Mouse (Mus musculus): ENCODE measurements around the gene March6. TPM values are rescaled to one million over a fixed set of nuclear protein-coding genes. Genes with fewer than 3 reads are reported as not detected.

The March6 gene
- polyA plus RNA-seq, 1 experiment from 2014 or later, result 61.0 TPM

DNA sequence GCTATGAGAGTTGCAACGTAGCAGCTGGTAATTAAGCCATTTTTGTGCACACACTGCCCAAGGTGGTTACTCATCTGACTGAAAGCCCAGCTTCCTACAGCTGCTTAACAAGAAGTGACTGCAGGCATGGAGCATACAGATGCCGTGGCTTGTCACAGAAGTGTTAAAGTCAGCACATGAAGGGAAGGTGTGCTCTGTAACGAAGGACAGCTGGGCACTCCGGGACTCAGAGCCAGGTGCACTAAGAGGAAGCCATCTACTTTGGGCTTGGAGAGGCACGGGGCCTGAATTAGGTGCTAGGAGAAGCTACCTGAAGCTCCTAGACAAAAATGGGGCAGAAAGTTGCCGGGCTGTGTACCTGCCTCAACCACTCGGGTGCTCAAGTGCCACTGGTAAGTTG, 97.1 kb downstream of the March6 start:
- no peaks in the 10 kb centered on the region for H3K27me3 ChIP-seq
- in situ Hi-C loops (cut with MboI; ENCODE audit: low pct_unique_long_range_greater_than_20kb), result loop anchor here (10.0 kb wide), 1 partner anchor 509 kb away; no protein-coding TSS in a partner anchor
- no peak for ATAC-seq
- DNase-seq (ENCODE audit: low read depth, low spot score), result no peak
- POLR2A ChIA-PET, result no interaction called here
- CTCF ChIA-PET, result interaction anchor here (1.2 to 1.7 kb wide), 2 partner anchors 9 to 18 kb away, joined by 4 read pairs; no protein-coding TSS in a partner anchor
- TF ChIP-seq CTCF (IDR thresholded peaks at IDR 0.05), result no peak

DNA sequence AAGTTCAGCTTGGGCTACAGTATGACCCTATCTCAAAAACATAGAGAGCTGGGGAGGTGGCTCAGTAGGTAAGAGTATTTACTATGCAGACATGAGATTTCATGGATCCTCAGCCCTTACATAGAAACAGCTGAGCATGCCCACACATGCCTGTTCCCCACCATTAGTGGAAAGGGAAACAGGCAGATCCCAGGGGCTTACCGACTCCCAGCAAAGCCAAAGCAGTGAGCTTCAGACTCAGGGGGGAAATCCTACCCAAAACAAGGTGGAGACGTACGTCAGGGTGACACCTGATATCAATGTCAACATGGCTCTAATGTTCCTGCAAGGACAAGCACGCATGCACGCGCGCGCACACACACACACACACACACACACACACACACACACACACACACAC, 99.0 kb downstream of the March6 start:
- ChIA-PET POLR2A (no interaction called here), CTCF (interaction anchor here (2.5 kb wide), 1 partner anchor 15 kb away, joined by 8 read pairs; no protein-coding TSS in a partner anchor)
- no peak for ATAC-seq
- in situ Hi-C loops (cut with MboI; ENCODE audit: low pct_unique_long_range_greater_than_20kb), result loop anchor here (10.0 kb wide), 1 partner anchor 507 kb away; no protein-coding TSS in a partner anchor
- TF ChIP-seq CTCF (IDR thresholded peaks at IDR 0.05), result no peak
- no peaks in the 10 kb centered on the region for H3K27me3 ChIP-seq
- no peak for DNase-seq (ENCODE audit: low read depth, low spot score)

DNA sequence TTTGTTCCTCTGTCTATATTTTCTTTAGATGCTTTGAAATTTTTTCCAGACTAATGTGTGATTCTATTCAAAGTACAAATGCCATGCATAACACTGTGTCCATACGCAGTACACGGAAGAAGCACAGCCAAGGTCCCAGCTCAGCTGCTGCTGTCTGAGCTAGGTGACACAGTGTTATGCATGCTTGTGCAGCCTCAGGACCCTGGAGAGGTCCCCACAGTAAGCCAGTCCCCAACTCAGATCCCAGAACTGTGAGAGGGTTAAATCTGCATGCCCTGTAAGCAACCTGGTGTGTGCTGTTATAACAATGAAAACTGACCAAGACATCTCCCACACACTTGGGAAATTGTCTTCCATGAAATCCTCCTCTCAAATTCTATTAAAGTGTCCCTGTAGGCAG, 100.8 kb downstream of the March6 start:
- TF ChIP-seq CTCF (IDR thresholded peaks at IDR 0.05), result no peak
- POLR2A ChIA-PET, result no interaction called here
- DNase-seq (ENCODE audit: low read depth, low spot score) (no peak), ATAC-seq (no peak)
- H3K27me3 ChIP-seq, result no peaks in the 10 kb centered on the region
- in situ Hi-C loops (cut with MboI; ENCODE audit: low pct_unique_long_range_greater_than_20kb), result loop anchor here (10.0 kb wide), 1 partner anchor 505 kb away; no protein-coding TSS in a partner anchor
- CTCF ChIA-PET, result interaction anchor here (0.7 to 1.5 kb wide), 2 partner anchors 8 to 18 kb away, joined by 3 to 9 read pairs; no protein-coding TSS in a partner anchor

DNA sequence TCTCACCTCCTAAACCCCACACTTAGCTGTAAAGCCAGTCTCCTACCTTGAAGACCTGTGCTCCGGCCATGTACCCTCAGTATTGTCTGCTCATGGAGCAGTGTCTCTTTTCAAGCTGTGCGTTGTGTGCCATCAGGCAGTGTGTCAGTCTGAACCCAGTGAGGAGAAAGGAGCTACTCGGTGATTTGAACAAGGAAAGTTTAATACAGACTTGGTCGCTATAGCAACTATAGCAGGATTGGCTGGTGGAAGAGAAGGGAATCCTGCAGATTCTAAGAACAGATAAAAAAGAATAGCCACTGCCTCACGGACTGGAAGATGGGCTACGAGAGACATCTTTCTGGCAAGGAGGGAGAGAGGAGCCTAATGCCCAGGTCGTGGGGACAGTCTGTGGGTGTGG, 101.4 kb downstream of the March6 start:
- no peak for ATAC-seq
- in situ Hi-C loops (cut with MboI; ENCODE audit: low pct_unique_long_range_greater_than_20kb), result no loop called here
- TF ChIP-seq CTCF (IDR thresholded peaks at IDR 0.05), result no peak

DNA sequence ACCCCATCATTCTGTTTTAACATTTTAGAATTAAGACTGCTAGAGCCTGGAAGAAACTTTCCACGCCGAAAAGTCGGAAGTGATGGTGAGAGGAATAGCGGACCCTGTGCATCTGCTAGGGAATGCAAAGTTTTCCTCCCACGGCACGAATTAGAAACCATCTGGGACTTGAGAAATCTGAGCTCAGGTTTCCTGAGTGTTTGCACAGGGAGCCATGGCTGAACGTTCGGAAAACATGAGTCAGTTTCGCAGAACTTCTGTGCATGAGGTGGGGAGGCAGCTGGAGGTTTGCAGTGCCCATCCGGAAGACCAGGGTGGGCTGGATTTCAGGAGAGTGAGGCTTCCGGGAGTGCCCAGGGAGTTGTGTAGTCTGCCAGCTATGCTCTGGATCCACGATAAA, 102.3 kb downstream of the March6 start:
- no peak for ATAC-seq
- in situ Hi-C loops (cut with MboI; ENCODE audit: low pct_unique_long_range_greater_than_20kb), result no loop called here
- POLR2A ChIA-PET, result interaction anchor here (1.0 kb wide), 1 partner anchor 10 kb away, joined by 3 read pairs; no protein-coding TSS in a partner anchor
- H3K27me3 ChIP-seq, result no peaks in the 10 kb centered on the region
- CTCF ChIA-PET, result interaction anchor here (1.5 to 1.7 kb wide), 2 partner anchors 19 to 112 kb away, joined by 4 to 9 read pairs; no protein-coding TSS in a partner anchor
- TF ChIP-seq CTCF (IDR thresholded peaks at IDR 0.05), result no peak
- DNase-seq (ENCODE audit: low read depth, low spot score), result no peak

More for the DNA sequence above, 101.4 kb downstream of the March6 start:
- no peaks in the 10 kb centered on the region for H3K27me3 ChIP-seq
- ChIA-PET POLR2A (no interaction called here), CTCF (interaction anchor here (0.7 to 1.7 kb wide), 3 partner anchors 8 to 113 kb away, joined by 3 to 9 read pairs (median 4); no protein-coding TSS in a partner anchor)
- DNase-seq (ENCODE audit: low read depth, low spot score), result no peak

DNA sequence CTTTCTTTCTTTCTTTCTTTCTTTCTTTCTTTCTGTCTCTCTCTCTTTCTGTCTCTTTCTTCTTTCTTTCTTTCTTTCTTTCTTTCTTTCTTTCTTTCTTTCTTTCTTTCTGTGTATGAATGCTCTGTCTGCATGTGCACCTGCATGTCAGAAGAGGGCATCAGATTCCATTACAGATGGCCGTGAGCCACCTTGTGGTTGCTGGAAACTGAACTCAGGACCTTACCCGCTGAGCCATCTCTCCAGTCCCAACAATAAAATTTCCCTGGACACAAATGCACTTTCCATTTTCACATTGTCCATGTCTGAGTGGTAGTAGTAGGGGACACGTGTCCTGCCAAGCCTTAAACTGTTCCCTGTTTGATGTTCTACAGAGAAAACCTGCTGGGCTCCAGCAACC, 103.5 kb downstream of the March6 start:
- POLR2A ChIA-PET, result no interaction called here
- ATAC-seq (no peak), DNase-seq (ENCODE audit: low read depth, low spot score) (no peak)
- H3K27me3 ChIP-seq, result no peaks in the 10 kb centered on the region
- TF ChIP-seq CTCF (IDR thresholded peaks at IDR 0.05), result peak; percentile 67
- in situ Hi-C loops (cut with MboI; ENCODE audit: low pct_unique_long_range_greater_than_20kb), result no loop called here
- CTCF ChIA-PET, result interaction anchor here (0.9 to 1.6 kb wide), 2 partner anchors 12 to 116 kb away, joined by 3 read pairs; no protein-coding TSS in a partner anchor

DNA sequence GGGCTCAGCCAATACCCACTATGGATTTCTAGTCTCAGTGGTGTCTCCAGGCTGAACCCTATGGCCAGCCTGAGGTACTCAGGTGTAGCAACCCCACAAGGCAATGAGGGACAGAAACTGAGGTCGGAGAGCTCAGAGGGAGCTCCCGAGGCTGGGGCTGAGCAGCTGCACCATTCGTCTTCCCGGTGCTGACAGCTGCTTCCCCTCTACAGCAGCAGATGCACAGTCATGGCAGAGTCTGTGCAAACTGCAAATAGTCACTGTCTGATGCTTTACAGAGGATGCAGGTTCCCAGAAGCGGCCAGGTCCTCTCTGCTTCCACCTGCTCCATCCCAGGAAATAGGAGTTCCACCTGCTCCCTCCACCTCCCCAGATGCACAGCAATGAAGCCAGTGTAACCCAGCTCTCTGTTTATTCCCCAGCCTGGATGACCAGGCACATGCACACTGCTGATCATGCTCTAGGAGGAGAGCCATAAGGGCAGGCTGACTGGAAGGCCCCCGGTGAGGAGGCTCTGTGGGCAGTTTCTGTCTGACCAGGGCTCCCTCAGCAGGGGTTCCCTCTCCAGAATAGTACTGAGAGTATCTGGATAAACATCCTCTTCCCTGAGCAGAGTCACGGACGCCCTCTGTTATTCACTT, 104.7 kb downstream of the March6 start:
- ChIA-PET POLR2A (no interaction called here), CTCF (interaction anchor here (1.6 kb wide), 1 partner anchor 13 kb away, joined by 3 read pairs; no protein-coding TSS in a partner anchor)
- in situ Hi-C loops (cut with MboI; ENCODE audit: low pct_unique_long_range_greater_than_20kb), result no loop called here
- ATAC-seq (no peak), DNase-seq (ENCODE audit: low read depth, low spot score) (no peak)
- H3K27me3 ChIP-seq, result no peaks in the 10 kb centered on the region
- no peak for TF ChIP-seq CTCF (IDR thresholded peaks at IDR 0.05)

DNA sequence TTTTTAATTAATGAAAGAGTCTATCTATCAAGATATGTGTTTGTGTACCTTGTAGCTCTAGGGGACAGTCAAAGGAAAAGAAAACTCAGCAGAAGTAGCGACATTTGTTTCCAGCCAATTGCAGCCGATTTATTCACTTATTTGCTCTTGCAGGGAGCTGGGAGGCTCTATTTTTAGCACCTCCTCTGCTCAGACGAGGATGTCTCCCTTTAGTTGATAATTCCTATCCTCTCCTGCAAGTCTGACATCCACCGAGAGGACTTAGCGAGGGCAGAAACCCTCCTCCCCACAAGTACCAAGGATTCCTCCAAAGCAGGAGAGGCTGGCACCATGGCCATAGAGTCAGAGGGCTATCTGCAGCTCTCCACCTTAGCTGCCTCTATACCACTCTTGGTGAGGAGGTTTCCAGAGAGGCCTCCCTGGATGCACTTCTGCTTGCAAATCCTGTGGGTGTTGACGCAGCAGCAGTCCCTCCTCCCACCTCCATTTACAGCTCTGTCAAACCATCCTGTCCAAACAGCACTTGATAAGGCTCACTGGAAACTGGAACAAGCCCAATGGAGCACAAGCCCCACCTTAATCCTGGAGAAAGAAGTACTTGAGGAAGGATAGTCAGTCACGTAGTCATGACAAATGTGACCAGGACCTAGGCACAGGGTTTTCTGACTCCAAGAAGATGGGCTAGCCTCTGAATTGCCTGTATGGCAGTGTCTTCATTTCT, 108.0 kb downstream of the March6 start:
- no peaks in the 10 kb centered on the region for H3K27me3 ChIP-seq
- in situ Hi-C loops (cut with MboI; ENCODE audit: low pct_unique_long_range_greater_than_20kb), result no loop called here
- POLR2A ChIA-PET, result no interaction called here
- CTCF ChIA-PET, result interaction anchor here (0.9 to 2.5 kb wide), 3 partner anchors 12 to 45 kb away, joined by 3 to 7 read pairs (median 4); no protein-coding TSS in a partner anchor
- ATAC-seq (no peak), DNase-seq (ENCODE audit: low read depth, low spot score) (no peak)
- no peak for TF ChIP-seq CTCF (IDR thresholded peaks at IDR 0.05)

DNA sequence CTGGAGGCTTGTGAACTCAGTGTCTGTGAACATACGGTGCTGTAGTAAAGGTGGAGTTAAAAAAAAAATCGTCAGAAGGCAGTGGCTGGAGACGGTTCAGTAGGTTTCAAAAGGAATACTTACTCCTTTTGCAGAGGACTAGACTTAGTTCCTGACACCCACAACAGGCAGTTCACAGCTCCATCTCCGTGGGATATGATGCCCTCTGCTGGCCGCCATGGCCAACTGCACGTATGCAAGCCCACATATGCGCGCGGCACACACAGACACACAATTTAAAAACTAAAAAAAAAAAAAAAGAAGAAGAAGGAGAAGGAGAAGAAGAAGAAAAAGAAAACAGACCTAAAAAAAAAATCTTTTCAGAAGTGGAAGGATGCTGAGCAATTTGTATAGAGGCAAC, 111.8 kb downstream of the March6 start:
- H3K27me3 ChIP-seq, result no peaks in the 10 kb centered on the region
- ChIA-PET CTCF (interaction anchor here (0.8 to 1.2 kb wide), 3 partner anchors 12 to 104 kb away, joined by 3 to 5 read pairs (median 3); no protein-coding TSS in a partner anchor), POLR2A (interaction anchor here (0.8 kb wide), 1 partner anchor 9 kb away, joined by 3 read pairs; no protein-coding TSS in a partner anchor)
- no peak for TF ChIP-seq CTCF (IDR thresholded peaks at IDR 0.05)
- in situ Hi-C loops (cut with MboI; ENCODE audit: low pct_unique_long_range_greater_than_20kb), result no loop called here
- DNase-seq (ENCODE audit: low read depth, low spot score) (no peak), ATAC-seq (no peak)

DNA sequence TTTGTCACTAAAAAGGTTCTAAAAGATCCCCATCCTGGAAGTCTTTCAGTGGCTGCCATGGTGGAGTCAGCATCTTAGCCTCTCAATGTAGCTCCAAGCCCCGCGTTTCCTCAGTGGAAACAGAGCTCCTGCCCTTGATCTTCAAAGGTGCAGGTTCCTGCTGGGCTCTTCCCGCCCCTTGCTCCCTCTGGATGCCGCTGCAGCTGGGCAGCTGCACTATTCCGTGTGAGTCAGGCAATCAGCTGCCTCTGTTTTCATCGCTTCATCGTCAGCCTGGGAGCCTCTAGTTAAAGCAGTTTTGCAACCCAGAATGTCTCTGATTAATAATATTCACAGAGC, 112.2 kb downstream of the March6 start:
- TF ChIP-seq CTCF (IDR thresholded peaks at IDR 0.05), result no peak
- POLR2A ChIA-PET, result interaction anchor here (0.8 kb wide), 1 partner anchor 10 kb away, joined by 3 read pairs; no protein-coding TSS in a partner anchor
- DNase-seq (ENCODE audit: low read depth, low spot score) (no peak), ATAC-seq (no peak)
- CTCF ChIA-PET, result interaction anchor here (0.8 to 1.2 kb wide), 3 partner anchors 12 to 104 kb away, joined by 3 to 5 read pairs (median 3); no protein-coding TSS in a partner anchor
- in situ Hi-C loops (cut with MboI; ENCODE audit: low pct_unique_long_range_greater_than_20kb), result no loop called here
- H3K27me3 ChIP-seq, result no peaks in the 10 kb centered on the region

Data from Patski (cell line).